Mouse (Mus musculus) midbrain, embryonic 14.5 days (tissue): ENCODE data around the gene Fignl2. TPM values are rescaled to one million over a fixed set of nuclear protein-coding genes. Genes with fewer than 3 reads are reported as not detected.

ENCODE experiments used
- ATAC-seq: fragments of 200-750 bp; cut with Nextera tagmentation; 2 replicates; pipeline ENCODE4 v1.8.0; 2017; ENCODE audit warnings: moderate number of reproducible peaks, moderate library complexity; ENCODE audit not compliant: low FRiP score, low TSS enrichment
- DNase-seq: peaks from one replicate; pipeline ENCODE4 v3.0.0-alpha.2; 2015
- H3K27ac ChIP-seq: fragments of 300-500 bp; sonication (generic); replicated peaks from 2 replicates; pipeline ENCODE4 v1.5.1; 2014; ENCODE audit warnings: mild to moderate bottlenecking, low read depth, low read length, moderate library complexity
- H3K27me3 ChIP-seq: fragments of 300-500 bp; sonication (generic); 2 replicates; pipeline ENCODE4 v1.6.1; 2014; ENCODE audit warnings: low read length, control low read depth, mixed read lengths; ENCODE audit not compliant: control insufficient read depth, insufficient read depth
- H3K36me3 ChIP-seq: fragments of 300-500 bp; sonication (generic); 2 replicates; pipeline ENCODE4 v1.6.1; 2014; ENCODE audit warnings: low read length, control low read depth; ENCODE audit not compliant: control insufficient read depth, insufficient read depth
- H3K4me1 ChIP-seq: fragments of 300-500 bp; sonication (generic); 2 replicates; pipeline ENCODE4 v1.6.1; 2014; ENCODE audit warnings: mild to moderate bottlenecking, antibody characterized with exemption, low read length, control low read depth; ENCODE audit not compliant: control insufficient read depth, insufficient read depth
- H3K4me2 ChIP-seq: fragments of 300-500 bp; sonication (generic); 2 replicates; pipeline ENCODE4 v1.6.1; 2014; ENCODE audit warnings: mild to moderate bottlenecking, low read length, moderate library complexity
- H3K4me3 ChIP-seq: fragments of 300-500 bp; sonication (generic); replicated peaks from 2 replicates; pipeline ENCODE4 v1.5.1; 2014; ENCODE audit warnings: low read depth, low read length
- H3K9ac ChIP-seq: fragments of 300-500 bp; sonication (generic); replicated peaks from 2 replicates; pipeline ENCODE4 v1.6.1; 2014; ENCODE audit warnings: mild to moderate bottlenecking, low read length, moderate library complexity
- H3K9me3 ChIP-seq: fragments of 300-500 bp; sonication (generic); 2 replicates; pipeline ENCODE4 v1.6.1; 2016; ENCODE audit warnings: low read length, control low read depth, mixed read lengths; ENCODE audit not compliant: control insufficient read depth
- WGBS: fragments of 180-500 bp; shearing (Covaris S2); extraction: QIAGEN DNeasy Blood & Tissue Kit; methylation state at CpG from one replicate; pipeline ENCODE4 v1.1.7; 2014; 5-methylcytosine and 5-hydroxymethylcytosine counted together
- polyA plus RNA-seq: library from polyadenylated mRNA; unstranded; fragments of >200 nt; fragmentation: Nextera tagmentation; extraction: Ambion mirVana; gene quantifications from 2 replicates; pipeline ENCODE4 v1.2.1, GENCODE M21; 2014

Fignl2 gene
- polyA plus RNA-seq, 1 experiment from 2014 or later = 0.09 TPM

GRCm38 (mm10) chr15:101068029-101068428 is 10.3 kb downstream of the Fignl2 start:
- no peak overlapping the region for H3K9ac ChIP-seq
- H3K27ac ChIP-seq = no peak overlapping the region
- H3K36me3 ChIP-seq = no peaks in the 10 kb centered on the region
- H3K9me3 ChIP-seq = no peaks in the 10 kb centered on the region
- no peak overlapping the region for H3K4me3 ChIP-seq
- no peak for DNase-seq
- ATAC-seq = no peak
- H3K4me1 ChIP-seq = peaks cover 41% of the 10 kb centered on the region
- no peak overlapping the region for H3K4me2 ChIP-seq
- no peaks in the 10 kb centered on the region for H3K27me3 ChIP-seq
- 35% methylated on average over 3 of the region's 3 CpGs for WGBS

- Histone ChIP-seq H3K36me3 (no peaks in the 10 kb centered on the region), H3K27ac (0 out of 2 replicates have a peak overlapping the region, but pooled peaks have one; percentile 26), H3K4me1 (peaks cover 41% of the 10 kb centered on the region), H3K4me2 (no peak overlapping the region), H3K9me3 (no peaks in the 10 kb centered on the region), H3K27me3 (no peaks in the 10 kb centered on the region), H3K9ac (no peak overlapping the region), H3K4me3 (no peak overlapping the region)
- ATAC-seq (peak; percentile 69; the same call in 1 of the 2 replicates), DNase-seq (peak; percentile 62)
- WGBS = 6% methylated on average over 7 of the region's 9 CpGs
These were observed 11.3 kb downstream of the Fignl2 start for GRCm38 (mm10) chr15:101066920-101067696.

GRCm38 (mm10) chr15:101066364-101066847 is 12.0 kb downstream of the Fignl2 start:
- 12% methylated on average over 6 of the region's 6 CpGs for WGBS
- ATAC-seq = peak; percentile 29; the same call in 1 of the 2 replicates
- no peak for DNase-seq
- H3K27me3 ChIP-seq = no peaks in the 10 kb centered on the region
- H3K4me1 ChIP-seq = peaks cover 41% of the 10 kb centered on the region
- no peak overlapping the region for H3K4me2 ChIP-seq
- no peaks in the 10 kb centered on the region for H3K9me3 ChIP-seq
- H3K36me3 ChIP-seq = no peaks in the 10 kb centered on the region
- H3K4me3 ChIP-seq = no peak overlapping the region
- no peak overlapping the region; the same call in 1 of the 2 replicates for H3K9ac ChIP-seq
- H3K27ac ChIP-seq = peak overlapping the region; percentile 26; the same call in 1 of the 2 replicates

- no peak overlapping the region for H3K4me2 ChIP-seq
- H3K36me3 ChIP-seq = no peaks in the 10 kb centered on the region
- H3K9ac ChIP-seq = no peak overlapping the region
- no peaks in the 10 kb centered on the region for H3K27me3 ChIP-seq
- ATAC-seq (no peak), DNase-seq (no peak)
- no peak overlapping the region for H3K4me3 ChIP-seq
- no peaks in the 10 kb centered on the region for H3K9me3 ChIP-seq
- WGBS = 16% methylated on average over 6 of the region's 6 CpGs
- H3K4me1 ChIP-seq = peaks cover 36% of the 10 kb centered on the region
- H3K27ac ChIP-seq = no peak overlapping the region
These were observed 13.3 kb downstream of the Fignl2 start for GRCm38 (mm10) chr15:101065069-101065468.

GRCm38 (mm10) chr15:101060280-101060852 is 18.0 kb downstream of the Fignl2 start:
- WGBS = 23% methylated on average over 11 of the region's 11 CpGs

GRCm38 (mm10) chr15:101059570-101060279 is 18.6 kb downstream of the Fignl2 start:
- H3K4me1 ChIP-seq = peaks cover 12% of the 10 kb centered on the region
- peak; percentile 43; the same call in 1 of the 2 replicates for ATAC-seq
- no peak overlapping the region for H3K4me2 ChIP-seq
- no peaks in the 10 kb centered on the region for H3K36me3 ChIP-seq
- H3K27me3 ChIP-seq = peaks cover 10% of the 10 kb centered on the region; the same call in 1 of the 2 replicates
- DNase-seq = peak; percentile 55
- no peak overlapping the region for H3K9ac ChIP-seq
- H3K27ac ChIP-seq = no peak overlapping the region
- WGBS = 6% methylated on average over 9 of the region's 9 CpGs
- no peaks in the 10 kb centered on the region for H3K9me3 ChIP-seq
- no peak overlapping the region for H3K4me3 ChIP-seq

More at GRCm38 (mm10) chr15:101060280-101060852, 18.0 kb downstream of the Fignl2 start:
- H3K9ac ChIP-seq = no peak overlapping the region
- no peak overlapping the region for H3K4me2 ChIP-seq
- peaks cover 17% of the 10 kb centered on the region for H3K4me1 ChIP-seq
- no peak overlapping the region for H3K4me3 ChIP-seq
- no peaks in the 10 kb centered on the region for H3K9me3 ChIP-seq
- ATAC-seq (no peak), DNase-seq (no peak)
- H3K27me3 ChIP-seq = peaks cover 3% of the 10 kb centered on the region; the same call in 1 of the 2 replicates
- no peaks in the 10 kb centered on the region for H3K36me3 ChIP-seq
- no peak overlapping the region for H3K27ac ChIP-seq

- Histone ChIP-seq H3K4me3 (no peak overlapping the region), H3K36me3 (no peaks in the 10 kb centered on the region), H3K27me3 (peaks cover 40% of the 10 kb centered on the region), H3K4me2 (no peak overlapping the region), H3K9me3 (no peaks in the 10 kb centered on the region), H3K4me1 (peaks cover 16% of the 10 kb centered on the region), H3K9ac (no peak overlapping the region), H3K27ac (no peak overlapping the region)
- peak; percentile 57; the same call in 1 of the 2 replicates for ATAC-seq
- DNase-seq = peak; percentile 86
- 41% methylated on average over 10 of the region's 10 CpGs for WGBS
These were observed 22.1 kb downstream of the Fignl2 start for GRCm38 (mm10) chr15:101056225-101056624.

GRCm38 (mm10) chr15:101054541-101054940 is 23.8 kb downstream of the Fignl2 start:
- WGBS = 61% methylated on average over 10 of the region's 10 CpGs
- Histone ChIP-seq H3K27me3 (peaks cover 46% of the 10 kb centered on the region), H3K36me3 (no peaks in the 10 kb centered on the region), H3K4me1 (peaks cover 7% of the 10 kb centered on the region; the same call in 1 of the 2 replicates), H3K9ac (no peak overlapping the region), H3K4me3 (no peak overlapping the region), H3K9me3 (no peaks in the 10 kb centered on the region), H3K27ac (no peak overlapping the region), H3K4me2 (no peak overlapping the region)
- ATAC-seq (no peak), DNase-seq (no peak)
